Mouse (Mus musculus): ENCODE data around the gene Pcnx3.

DNA sequence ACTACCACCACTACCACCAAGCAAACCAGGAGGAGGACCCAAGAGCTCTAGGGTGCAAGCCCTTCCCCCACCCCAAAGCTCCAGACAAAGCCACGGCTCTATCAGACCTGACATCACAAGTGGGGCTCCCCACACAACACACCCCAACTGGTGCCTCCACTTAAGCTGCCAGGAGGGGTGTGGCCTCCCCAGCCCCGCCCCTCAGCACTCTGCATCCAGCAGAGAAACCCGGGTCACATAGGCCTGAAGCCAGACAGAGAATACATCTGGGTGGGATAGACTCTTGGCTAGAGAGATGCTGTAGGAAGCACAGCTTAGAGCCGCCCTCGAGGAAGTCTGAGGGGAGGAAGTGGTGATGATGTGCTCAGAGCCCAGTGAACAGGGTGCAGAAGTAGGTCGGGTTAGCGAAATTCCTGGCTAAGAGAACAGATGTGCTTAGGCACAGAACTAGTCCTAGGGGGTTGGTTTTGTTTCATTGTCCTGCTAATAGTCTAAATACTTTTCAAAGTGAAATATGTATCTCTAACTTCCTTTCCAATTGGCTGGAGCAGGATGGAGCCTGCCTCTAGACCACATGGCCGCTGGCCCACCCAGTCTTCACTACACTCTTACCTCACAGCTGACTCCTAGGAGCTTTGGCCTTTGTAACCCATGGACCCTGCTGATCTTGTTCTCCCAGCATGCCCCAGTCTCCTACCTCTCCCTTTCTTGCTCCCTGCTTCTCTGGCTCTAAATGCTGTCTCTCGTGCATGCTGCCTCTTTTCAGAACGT lies 16.3 kb upstream of the Pcnx3 start:
- TF ChIP-seq TAL1 (IDR thresholded peaks at IDR 0.05; ENCODE audit: low read length) (no peak), GATA1 (IDR thresholded peaks at IDR 0.05; ENCODE audit: low read length) (no peak)
